Mouse (Mus musculus) small intestine, adult 2 months (tissue): ENCODE results near the gene Acbd4.

ENCODE experiments used
- CTCF ChIP-seq: fragments of 200-500 bp; IDR thresholded peaks from 2 replicates; pipeline ENCODE4 v1.5.1; 2012; ENCODE audit warnings: low read depth, mild to moderate bottlenecking, control low read depth, inconsistent platforms, low read length, moderate library complexity, mixed read lengths; ENCODE audit not compliant: insufficient replicate concordance, insufficient read length; ENCODE audit errors: extremely low read depth
- POLR2A ChIP-seq: fragments of 200-500 bp; IDR thresholded peaks from 2 replicates; pipeline ENCODE4 v1.6.1; 2012; ENCODE audit warnings: low read depth, mild to moderate bottlenecking, control low read depth, inconsistent platforms, low read length, moderate library complexity

GRCm38 (mm10) chr11:103141101-103141943 is 39.8 kb downstream of the Acbd4 start:
- TF ChIP-seq POLR2A (0 out of 2 replicates have a peak, but pooled peaks have one; percentile 3), CTCF (no peak)
